Mouse (Mus musculus): ENCODE results near the gene Syn2. TPM values are rescaled to one million over a fixed set of nuclear protein-coding genes. Genes with fewer than 3 reads are reported as not detected.

Gene Syn2
- total and polyA plus RNA-seq, 3 experiments: 0.59 to 1.6 (median 1.2) TPM

GRCm38 (mm10) chr6:115168921-115169320, 34.2 kb downstream of the Syn2 start:
- Histone ChIP-seq H3K9me3 (replicated peaks; ENCODE audit: low read length) (no peaks in the 10 kb centered on the region), H3K9ac (ENCODE audit: insufficient read depth, low read depth) (no peak overlapping the region), H3K4me1 (ENCODE audit: control insufficient read depth in 1 of 2, insufficient read depth in 2 of 2) (no peaks in the 10 kb centered on the region), H3K27ac (ENCODE audit: insufficient read depth, low read depth) (no peak overlapping the region), H3K4me3 (replicated peaks in 1 of 3; ENCODE audit: low read depth in 2 of 3, low read length in 2 of 3, poor library complexity in 1 of 3) (no peak overlapping the region), H3K79me2 (replicated peaks; ENCODE audit: control insufficient read depth, extremely low read depth, insufficient read depth, poor library complexity, severe bottlenecking) (no peaks in the 10 kb centered on the region), H3K27me3 (replicated peaks) (peaks cover 2% of the 10 kb centered on the region), H3K36me3 (replicated peaks in 1 of 2; ENCODE audit: control insufficient read depth in 1 of 2, insufficient read depth in 1 of 2, low read length in 1 of 2) (no peaks in the 10 kb centered on the region), H3K4me2 (ENCODE audit: insufficient read depth, low read depth, poor library complexity, severe bottlenecking) (no peak overlapping the region)
- TF ChIP-seq JUND (conservative IDR thresholded peaks at IDR 0.05; ENCODE audit: low read depth, low read length) (no peak), ETS1 (conservative IDR thresholded peaks at IDR 0.05; ENCODE audit: low read depth, low read length) (no peak), MAFK (IDR thresholded peaks at IDR 0.05; ENCODE audit: insufficient replicate concordance, low read length) (no peak), ZMIZ1 (IDR thresholded peaks at IDR 0.05; ENCODE audit: low read depth, low read length) (no peak), CTCF (conservative IDR thresholded peaks at IDR 0.05 in 1 of 2, IDR thresholded peaks at IDR 0.05 in 1 of 2; ENCODE audit: low read depth in 2 of 2, low read length in 2 of 2) (no peak), ZKSCAN1 (IDR thresholded peaks at IDR 0.05; ENCODE audit: borderline replicate concordance, low read depth, low read length) (no peak), TCF12 (IDR thresholded peaks at IDR 0.05; ENCODE audit: low read depth, low read length) (no peak), GABPA (IDR thresholded peaks at IDR 0.05; ENCODE audit: insufficient replicate concordance, low read depth, low read length) (no peak), JUN (IDR thresholded peaks at IDR 0.05; ENCODE audit: insufficient read depth, low read depth, low read length) (no peak), UBTF (IDR thresholded peaks at IDR 0.05; ENCODE audit: low read depth, low read length) (no peak), ZC3H11A (IDR thresholded peaks at IDR 0.05; ENCODE audit: low read depth, low read length) (no peak), RCOR1 (conservative IDR thresholded peaks at IDR 0.05; ENCODE audit: low read depth, low read length) (no peak), POLR2AphosphoS2 (IDR thresholded peaks at IDR 0.05; ENCODE audit: low read depth, low read length) (no peak), SMC3 (IDR thresholded peaks at IDR 0.05; ENCODE audit: low read depth, low read length) (no peak), CHD2 (IDR thresholded peaks at IDR 0.05; ENCODE audit: low read length) (no peak), MYC (IDR thresholded peaks at IDR 0.05; ENCODE audit: low read depth, low read length) (no peak), MEF2A (IDR thresholded peaks at IDR 0.05; ENCODE audit: borderline replicate concordance, low read depth, low read length) (no peak)
- no peak for DNase-seq (ENCODE audit: extremely low read depth)
- in situ Hi-C loops (cut with MboI; ENCODE audit: low pct_ligation_motif_present, low pct_unique_long_range_greater_than_20kb, low sequenced_read_pairs): no loop called here
- dilution Hi-C loops (cut with MboI; ENCODE audit: extremely low pct_ligation_motif_present, extremely low pct_unique_long_range_greater_than_20kb, low sequenced_read_pairs): no loop called here

- no peak overlapping the region for H3K4me2 ChIP-seq (ENCODE audit: insufficient read depth, low read depth, poor library complexity, severe bottlenecking)
- peaks cover 2% of the 10 kb centered on the region for H3K27me3 ChIP-seq (replicated peaks)
- no peak overlapping the region for H3K27ac ChIP-seq (ENCODE audit: insufficient read depth, low read depth)
- no peaks in the 10 kb centered on the region for H3K79me2 ChIP-seq (replicated peaks; ENCODE audit: control insufficient read depth, extremely low read depth, insufficient read depth, poor library complexity, severe bottlenecking)
- no peaks in the 10 kb centered on the region for H3K36me3 ChIP-seq (replicated peaks in 1 of 2; ENCODE audit: control insufficient read depth in 1 of 2, insufficient read depth in 1 of 2, low read length in 1 of 2)
- H3K4me1 ChIP-seq (ENCODE audit: control insufficient read depth in 1 of 2, insufficient read depth in 2 of 2): no peaks in the 10 kb centered on the region
- dilution Hi-C loops (cut with MboI; ENCODE audit: extremely low pct_ligation_motif_present, extremely low pct_unique_long_range_greater_than_20kb, low sequenced_read_pairs): no loop called here
- in situ Hi-C loops (cut with MboI; ENCODE audit: low pct_ligation_motif_present, low pct_unique_long_range_greater_than_20kb, low sequenced_read_pairs): no loop called here
- no peak overlapping the region for H3K9ac ChIP-seq (ENCODE audit: insufficient read depth, low read depth)
- no peaks in the 10 kb centered on the region for H3K9me3 ChIP-seq (replicated peaks; ENCODE audit: low read length)
- DNase-seq (ENCODE audit: extremely low read depth): no peak
- H3K4me3 ChIP-seq (replicated peaks in 1 of 3; ENCODE audit: low read depth in 2 of 3, low read length in 2 of 3, poor library complexity in 1 of 3): no peak overlapping the region
- TF ChIP-seq TBP (conservative IDR thresholded peaks at IDR 0.05; ENCODE audit: low read depth, low read length) (no peak), SMC3 (IDR thresholded peaks at IDR 0.05; ENCODE audit: low read depth, low read length) (no peak), E2F4 (IDR thresholded peaks at IDR 0.05; ENCODE audit: insufficient replicate concordance, low read depth, low read length) (no peak), CTCF (conservative IDR thresholded peaks at IDR 0.05 in 1 of 2, IDR thresholded peaks at IDR 0.05 in 1 of 2; ENCODE audit: low read depth in 2 of 2, low read length in 2 of 2) (no peak), USF2 (conservative IDR thresholded peaks at IDR 0.05; ENCODE audit: low read depth, low read length) (no peak), ZKSCAN1 (IDR thresholded peaks at IDR 0.05; ENCODE audit: borderline replicate concordance, low read depth, low read length) (no peak), POLR2A (IDR thresholded peaks at IDR 0.05; ENCODE audit: low read depth, low read length) (no peak), CHD2 (IDR thresholded peaks at IDR 0.05; ENCODE audit: low read length) (no peak)
Measured at GRCm38 (mm10) chr6:115169518-115169917, 34.8 kb downstream of the Syn2 start.
